Mouse (Mus musculus) hindbrain, embryonic 14.5 days (tissue): ENCODE results near the gene Vwa5b1. TPM values are rescaled to one million over a fixed set of nuclear protein-coding genes. Genes with fewer than 3 reads are reported as not detected.

Experiments used
- ATAC-seq: fragments of 200-750 bp; cut with Nextera tagmentation; 2 replicates; pipeline ENCODE4 v1.8.0; 2017; ENCODE audit warnings: moderate number of reproducible peaks, mild to moderate bottlenecking, moderate TSS enrichment, moderate library complexity; ENCODE audit not compliant: low FRiP score
- DNase-seq: peaks from one replicate; pipeline ENCODE4 v3.0.0-alpha.2; 2015; ENCODE audit warnings: low spot score
- H3K27ac ChIP-seq: fragments of 300-500 bp; sonication (generic); 2 replicates; pipeline ENCODE4 v1.5.1; 2014; ENCODE audit warnings: mild to moderate bottlenecking, moderate library complexity
- H3K27me3 ChIP-seq: fragments of 300-500 bp; sonication (generic); 2 replicates; pipeline ENCODE4 v1.6.1; 2014; ENCODE audit warnings: mild to moderate bottlenecking, low read length, mixed read lengths; ENCODE audit not compliant: control insufficient read depth, insufficient read depth
- H3K36me3 ChIP-seq: fragments of 300-500 bp; sonication (generic); replicated peaks from 2 replicates; pipeline ENCODE4 v1.6.1; 2014; ENCODE audit not compliant: control insufficient read depth, insufficient read depth
- H3K4me1 ChIP-seq: fragments of 300-500 bp; sonication (generic); replicated peaks from 2 replicates; pipeline ENCODE4 v1.6.1; 2014; ENCODE audit warnings: antibody characterized with exemption, low read length, mixed read lengths; ENCODE audit not compliant: control insufficient read depth, insufficient read depth
- H3K4me2 ChIP-seq: fragments of 300-500 bp; sonication (generic); replicated peaks from 2 replicates; pipeline ENCODE4 v1.6.1; 2014; ENCODE audit warnings: mild to moderate bottlenecking, moderate library complexity
- H3K4me3 ChIP-seq: fragments of 300-500 bp; sonication (generic); replicated peaks from 2 replicates; pipeline ENCODE4 v1.5.1; 2014; ENCODE audit warnings: mild to moderate bottlenecking, low read length
- H3K9ac ChIP-seq: fragments of 300-500 bp; sonication (generic); 2 replicates; pipeline ENCODE4 v1.6.1; 2014
- H3K9me3 ChIP-seq: fragments of 300-500 bp; sonication (generic); 2 replicates; pipeline ENCODE4 v1.6.1; 2016; ENCODE audit warnings: low read length; ENCODE audit not compliant: control insufficient read depth
- WGBS: fragments of 180-500 bp; shearing (Covaris S2); extraction: QIAGEN DNeasy Blood & Tissue Kit; methylation state at CpG from one replicate; pipeline ENCODE4 v1.1.7; 2014; 5-methylcytosine and 5-hydroxymethylcytosine counted together
- polyA plus RNA-seq: library from polyadenylated mRNA; unstranded; fragments of >200 nt; fragmentation: Nextera tagmentation; extraction: Ambion mirVana; gene quantifications from 2 replicates; pipeline ENCODE4 v1.2.1, GENCODE M21; 2014

The Vwa5b1 gene
- 1.2 and 2.0 TPM in 2 replicates for polyA plus RNA-seq

DNA sequence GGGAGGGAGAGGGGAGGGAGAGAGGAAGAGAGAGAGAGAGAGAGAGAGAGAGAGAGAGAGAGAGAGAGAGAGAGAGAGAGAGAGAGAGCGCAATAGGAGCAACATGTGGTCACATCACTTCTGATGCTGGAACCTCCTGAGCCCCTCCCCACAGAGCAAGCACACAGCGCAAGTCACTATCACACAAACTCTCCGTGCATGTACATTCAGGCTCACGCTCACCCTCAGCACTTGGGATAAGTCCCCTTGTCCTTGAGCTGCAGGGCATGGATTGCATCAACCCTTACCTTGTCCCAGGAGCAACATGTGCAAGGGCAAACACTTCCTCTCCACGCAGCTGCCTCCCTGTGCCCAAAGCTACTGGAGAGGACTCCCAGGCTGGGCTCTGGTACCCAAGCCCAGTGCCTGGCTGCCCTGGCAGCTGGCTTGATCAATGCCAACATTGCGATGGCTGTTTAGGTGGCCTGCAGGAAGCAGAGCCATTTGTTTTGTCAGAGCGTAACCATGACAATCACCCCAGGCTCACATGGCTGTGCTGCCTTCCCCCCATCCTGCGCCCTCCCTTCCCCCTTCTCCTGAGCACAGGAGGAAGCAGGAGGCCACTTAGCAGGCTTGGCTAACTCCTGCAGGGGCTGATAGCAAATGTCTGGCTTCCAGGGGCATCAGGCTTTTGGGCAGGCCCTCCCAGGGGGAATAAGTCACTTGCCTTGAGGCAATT, at the start of gene Vwa5b1:
Gene Vwa5b1, minus strand, starts transcription at position 457 of the 718 bp plus-strand sequence.
- DNase-seq (peak; percentile 68), ATAC-seq (peak; percentile 79)
- 16% methylated on average over 8 of the region's 8 CpGs for whole genome bisulfite sequencing
- Histone ChIP-seq H3K4me3 (no peak within 1 kb of the TSS), H3K4me1 (peaks cover 10% of the 10 kb centered on the region), H3K27me3 (no peaks in the 10 kb centered on the region), H3K36me3 (no peaks in the 10 kb centered on the region), H3K27ac (no peak within 1 kb of the TSS), H3K4me2 (peak within 1 kb of the TSS; percentile 24), H3K9me3 (no peaks in the 10 kb centered on the region), H3K9ac (peak within 1 kb of the TSS; percentile 7; the same call in 1 of the 2 replicates)

DNA sequence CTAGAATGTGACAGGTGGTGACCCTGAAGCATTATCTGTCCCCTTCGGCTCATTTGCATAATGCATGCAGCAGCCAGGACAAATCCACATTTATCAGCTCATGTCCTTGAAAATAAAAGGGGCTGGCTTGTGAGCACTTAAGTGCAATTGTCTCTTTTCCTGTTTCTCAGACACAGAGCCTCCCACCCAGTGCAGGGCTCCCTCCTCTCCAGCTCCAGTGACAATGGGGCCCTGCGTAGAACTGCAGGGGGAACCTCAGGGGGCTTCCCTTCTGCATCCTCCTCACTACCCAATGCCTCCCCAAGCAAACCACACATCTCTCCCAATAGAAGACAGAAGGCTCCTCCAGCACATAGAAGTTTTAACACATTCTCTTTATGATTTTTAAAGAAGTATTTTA, 47.1 kb upstream of the Vwa5b1 start:
- WGBS = 23% methylated on average over 2 of the region's 2 CpGs
- no peak overlapping the region for H3K4me3 ChIP-seq
- H3K9me3 ChIP-seq = no peaks in the 10 kb centered on the region
- H3K27ac ChIP-seq = peak overlapping the region; percentile 66
- H3K4me2 ChIP-seq = no peak overlapping the region
- H3K4me1 ChIP-seq = peaks cover 12% of the 10 kb centered on the region
- ATAC-seq = peak; percentile 53; the same call in 1 of the 2 replicates
- no peak overlapping the region for H3K9ac ChIP-seq
- H3K36me3 ChIP-seq = no peaks in the 10 kb centered on the region
- DNase-seq = no peak
- H3K27me3 ChIP-seq = no peaks in the 10 kb centered on the region

- Histone ChIP-seq H3K4me3 (no peak overlapping the region), H3K9ac (no peak overlapping the region), H3K4me1 (peaks cover 13% of the 10 kb centered on the region), H3K27me3 (no peaks in the 10 kb centered on the region), H3K27ac (no peak overlapping the region), H3K4me2 (no peak overlapping the region), H3K9me3 (no peaks in the 10 kb centered on the region), H3K36me3 (no peaks in the 10 kb centered on the region)
- WGBS = 82% methylated on average over 4 of the region's 4 CpGs
- no peak for DNase-seq
- no peak for ATAC-seq
Observed at GRCm38 (mm10) chr4:138680124-138680523, 44.4 kb upstream of the Vwa5b1 start.

DNA sequence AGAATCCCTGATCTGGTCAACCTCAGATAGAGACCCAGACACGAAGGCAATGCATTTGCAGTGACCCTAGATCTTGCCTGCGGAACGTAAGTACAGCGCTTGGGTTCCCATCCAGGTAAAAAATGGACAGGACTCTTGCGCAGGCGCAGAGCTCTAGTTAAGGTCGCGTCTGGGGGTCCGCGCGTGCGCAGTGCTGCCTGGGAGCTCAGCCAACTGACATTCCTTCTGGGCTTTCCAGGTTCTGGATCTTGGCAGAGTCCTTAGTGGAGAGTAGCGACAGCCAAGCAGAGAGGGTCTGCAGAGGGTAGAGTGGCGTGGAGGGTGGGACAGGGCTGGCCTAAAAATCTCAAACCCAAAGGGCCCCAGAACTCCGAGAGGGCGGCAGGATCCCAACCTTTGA, 41.9 kb upstream of the Vwa5b1 start:
- H3K27ac ChIP-seq = peak overlapping the region; percentile 67
- H3K9ac ChIP-seq = no peak overlapping the region; the same call in 1 of the 2 replicates

GRCm38 (mm10) chr4:138676480-138676879, 40.8 kb upstream of the Vwa5b1 start:
- no peak overlapping the region for H3K27ac ChIP-seq
- WGBS = 13% methylated on average over 16 of the region's 16 CpGs
- no peaks in the 10 kb centered on the region for H3K36me3 ChIP-seq
- no peaks in the 10 kb centered on the region for H3K9me3 ChIP-seq
- H3K4me1 ChIP-seq = peaks cover 6% of the 10 kb centered on the region; the same call in 1 of the 2 replicates
- DNase-seq (no peak), ATAC-seq (no peak)
- no peak overlapping the region for H3K9ac ChIP-seq
- no peaks in the 10 kb centered on the region for H3K27me3 ChIP-seq
- H3K4me3 ChIP-seq = no peak overlapping the region
- no peak overlapping the region for H3K4me2 ChIP-seq

More for the DNA sequence above, 41.9 kb upstream of the Vwa5b1 start:
- H3K4me2 ChIP-seq = peak overlapping the region; percentile 56
- H3K9me3 ChIP-seq = no peaks in the 10 kb centered on the region
- ATAC-seq = 0 out of 2 replicates have a peak, but pooled peaks have one; percentile 31
- H3K36me3 ChIP-seq = no peaks in the 10 kb centered on the region
- H3K4me1 ChIP-seq = peaks cover 9% of the 10 kb centered on the region
- H3K27me3 ChIP-seq = no peaks in the 10 kb centered on the region
- peak; percentile 90 for DNase-seq
- WGBS = 22% methylated on average over 16 of the region's 16 CpGs
- H3K4me3 ChIP-seq = peak overlapping the region; percentile 7; the same call in 1 of the 2 replicates

GRCm38 (mm10) chr4:138672160-138672559, 36.5 kb upstream of the Vwa5b1 start:
- H3K36me3 ChIP-seq = no peaks in the 10 kb centered on the region
- DNase-seq = no peak
- ATAC-seq = no peak
- no peak overlapping the region for H3K27ac ChIP-seq
- H3K9ac ChIP-seq = no peak overlapping the region
- 38% methylated on average over 4 of the region's 4 CpGs for WGBS
- no peaks in the 10 kb centered on the region for H3K4me1 ChIP-seq
- H3K9me3 ChIP-seq = no peaks in the 10 kb centered on the region
- H3K4me2 ChIP-seq = no peak overlapping the region
- no peaks in the 10 kb centered on the region for H3K27me3 ChIP-seq
- no peak overlapping the region for H3K4me3 ChIP-seq

DNA sequence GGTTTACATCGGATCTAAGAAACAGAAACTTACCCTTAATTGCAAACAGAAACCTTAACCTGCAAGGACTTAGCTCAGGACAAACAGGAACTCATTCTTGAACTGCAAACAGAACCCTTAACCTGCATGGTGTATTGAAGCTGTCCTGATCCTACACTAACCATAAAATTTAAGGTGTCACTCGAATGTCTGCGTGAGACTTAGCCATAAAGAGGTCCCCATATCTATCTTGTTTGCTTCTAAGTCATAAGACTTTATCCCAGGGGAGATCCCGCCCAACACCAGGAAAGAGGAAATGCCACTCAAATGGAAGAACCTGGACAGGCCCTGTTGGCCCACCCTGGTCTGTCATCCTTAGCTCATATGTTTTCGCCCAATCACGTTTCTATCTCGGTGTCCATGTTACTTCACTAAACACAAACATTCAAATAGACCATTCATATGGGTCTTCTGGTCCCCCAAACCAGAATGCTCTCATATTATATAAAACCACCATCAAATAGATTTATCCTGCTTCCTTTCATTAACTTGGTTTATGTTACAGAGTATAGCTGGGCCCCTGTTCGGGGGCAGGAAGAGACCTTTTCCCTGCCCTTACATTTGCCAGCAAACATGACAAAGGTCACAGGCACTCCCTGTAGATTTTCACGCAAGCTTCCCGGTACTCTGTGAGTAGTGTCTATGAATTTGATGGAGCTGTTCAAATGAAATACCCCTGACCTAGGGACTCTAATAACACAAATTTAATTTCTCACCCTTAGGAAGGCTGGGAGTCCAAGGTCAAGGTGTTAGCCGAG, 34.6 kb upstream of the Vwa5b1 start:
- DNase-seq (no peak), ATAC-seq (no peak)
- Histone ChIP-seq H3K4me1 (no peaks in the 10 kb centered on the region; the same call in 1 of the 2 replicates), H3K27me3 (no peaks in the 10 kb centered on the region), H3K9ac (no peak overlapping the region), H3K27ac (no peak overlapping the region), H3K4me2 (no peak overlapping the region), H3K36me3 (no peaks in the 10 kb centered on the region), H3K9me3 (no peaks in the 10 kb centered on the region), H3K4me3 (no peak overlapping the region)
- WGBS = 87% methylated on average over 11 of the region's 11 CpGs

GRCm38 (mm10) chr4:138666521-138666920, 30.8 kb upstream of the Vwa5b1 start:
- Histone ChIP-seq H3K36me3 (no peaks in the 10 kb centered on the region), H3K4me1 (no peaks in the 10 kb centered on the region; the same call in 1 of the 2 replicates), H3K27me3 (no peaks in the 10 kb centered on the region), H3K4me3 (no peak overlapping the region), H3K27ac (no peak overlapping the region), H3K9ac (no peak overlapping the region), H3K4me2 (no peak overlapping the region), H3K9me3 (no peaks in the 10 kb centered on the region)
- WGBS = 80% methylated on average over 10 of the region's 10 CpGs
- ATAC-seq (no peak), DNase-seq (no peak)

GRCm38 (mm10) chr4:138659936-138660602, 24.4 kb upstream of the Vwa5b1 start:
- no peak for DNase-seq
- Histone ChIP-seq H3K9ac (no peak overlapping the region), H3K4me1 (no peaks in the 10 kb centered on the region), H3K27me3 (no peaks in the 10 kb centered on the region), H3K27ac (no peak overlapping the region), H3K9me3 (no peaks in the 10 kb centered on the region), H3K4me2 (no peak overlapping the region), H3K36me3 (no peaks in the 10 kb centered on the region), H3K4me3 (no peak overlapping the region)
- WGBS = 78% methylated on average over 11 of the region's 11 CpGs
- no peak for ATAC-seq
